Mouse (Mus musculus) fibroblast of lung, adult 2 months (primary cell): Measurements from ENCODE around the gene Aldh3b1.

ENCODE experiments used
- DNase-seq: peaks from one replicate; pipeline ENCODE4 v3.0.0-alpha.2; 2011; ENCODE audit warnings: low read depth

Gene Aldh3b1

GRCm38 (mm10) chr19:3912337-3913204 lies 17.0 kb downstream of the Aldh3b1 start, which contains the start of gene Ndufs8:
Gene Ndufs8 (minus strand): TSS chr19:3912774.
- peak; percentile 97 for DNase-seq

- no peak for DNase-seq
Observed at GRCm38 (mm10) chr19:3910206-3910605, 19.4 kb downstream of the Aldh3b1 start.

- DNase-seq, result no peak
Observed at GRCm38 (mm10) chr19:3907876-3908660, 21.5 kb downstream of the Aldh3b1 start.

GRCm38 (mm10) chr19:3906795-3907786 lies 22.5 kb downstream of the Aldh3b1 start, which contains the start of gene Tcirg1:
Gene Tcirg1 (minus strand): TSS chr19:3907133.
- no peak for DNase-seq

GRCm38 (mm10) chr19:3906326-3906725 lies 23.3 kb downstream of the Aldh3b1 start:
- DNase-seq, result no peak

GRCm38 (mm10) chr19:3905261-3905969 lies 24.2 kb downstream of the Aldh3b1 start:
- DNase-seq, result no peak

GRCm38 (mm10) chr19:3904363-3904675 lies 25.3 kb downstream of the Aldh3b1 start:
- DNase-seq, result no peak

- no peak for DNase-seq
Observed at GRCm38 (mm10) chr19:3903648-3904362, 25.8 kb downstream of the Aldh3b1 start.

GRCm38 (mm10) chr19:3902966-3903365 lies 26.6 kb downstream of the Aldh3b1 start:
- DNase-seq, result no peak

GRCm38 (mm10) chr19:3899618-3900017 lies 30.0 kb downstream of the Aldh3b1 start:
- DNase-seq, result no peak

GRCm38 (mm10) chr19:3898952-3899351 lies 30.7 kb downstream of the Aldh3b1 start:
- no peak for DNase-seq

GRCm38 (mm10) chr19:3897557-3897956 lies 32.1 kb downstream of the Aldh3b1 start:
- no peak for DNase-seq

- DNase-seq, result no peak
Observed at GRCm38 (mm10) chr19:3896208-3896607, 33.4 kb downstream of the Aldh3b1 start.

- DNase-seq, result no peak
Observed at GRCm38 (mm10) chr19:3895171-3895631, 34.4 kb downstream of the Aldh3b1 start.

GRCm38 (mm10) chr19:3894294-3894693 lies 35.3 kb downstream of the Aldh3b1 start:
- DNase-seq, result no peak

GRCm38 (mm10) chr19:3893545-3894116 lies 36.0 kb downstream of the Aldh3b1 start:
- DNase-seq, result no peak

- no peak for DNase-seq
Observed at GRCm38 (mm10) chr19:3890181-3890580, 39.4 kb downstream of the Aldh3b1 start.

- no peak for DNase-seq
Observed at GRCm38 (mm10) chr19:3889096-3889495, 40.5 kb downstream of the Aldh3b1 start.

GRCm38 (mm10) chr19:3884325-3884990 lies 45.1 kb downstream of the Aldh3b1 start:
- DNase-seq, result no peak
